Mouse (Mus musculus) bone marrow, adult 2 months (tissue): Measurements from ENCODE around the gene Flrt3.

ENCODE experiments used
- CTCF ChIP-seq: fragments of 200-500 bp; IDR thresholded peaks from 2 replicates; pipeline ENCODE4 v1.5.1; 2011; ENCODE audit warnings: low read length, control low read depth; ENCODE audit not compliant: control insufficient read depth, insufficient read depth
- POLR2A ChIP-seq: fragments of 200-500 bp; IDR thresholded peaks from 2 replicates; pipeline ENCODE4 v1.6.1; 2011; ENCODE audit warnings: low read depth, mild to moderate bottlenecking, control low read depth, low read length, borderline replicate concordance; ENCODE audit not compliant: control insufficient read depth

DNA sequence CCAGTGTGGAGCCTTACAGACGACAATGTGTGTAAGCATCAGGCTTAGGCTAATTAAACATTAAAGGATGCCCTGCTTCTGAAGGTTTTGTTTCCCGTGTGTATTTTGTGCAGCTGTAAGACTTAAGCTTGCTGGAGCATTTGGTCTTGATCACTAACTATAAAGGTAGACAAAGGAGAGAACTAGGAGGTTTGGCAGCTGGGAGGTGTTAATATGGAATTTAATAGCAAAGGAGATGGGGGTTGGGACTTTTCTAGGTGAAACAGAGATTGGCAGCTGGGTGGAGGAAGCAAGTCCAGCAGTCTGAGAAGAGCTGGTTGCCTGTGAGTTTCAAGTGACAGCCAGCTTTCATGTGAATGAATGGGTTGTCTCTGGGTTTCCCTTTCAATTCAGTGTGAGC is 34.0 kb upstream of the Flrt3 start:
- TF ChIP-seq POLR2A (no peak), CTCF (no peak)
